Mouse (Mus musculus) stomach, postnatal 0 days (tissue): ENCODE results near the gene Sap30l.

Experiments
- CTCF ChIP-seq: IDR thresholded peaks from 2 replicates; pipeline ENCODE4 v1.5.1; 2016; ENCODE audit warnings: antibody characterized with exemption, low read depth, mild to moderate bottlenecking, moderate library complexity
- EP300 ChIP-seq: optimal IDR thresholded peaks from 2 replicates; pipeline ENCODE3; 2016; ENCODE audit warnings: antibody characterized with exemption

DNA sequence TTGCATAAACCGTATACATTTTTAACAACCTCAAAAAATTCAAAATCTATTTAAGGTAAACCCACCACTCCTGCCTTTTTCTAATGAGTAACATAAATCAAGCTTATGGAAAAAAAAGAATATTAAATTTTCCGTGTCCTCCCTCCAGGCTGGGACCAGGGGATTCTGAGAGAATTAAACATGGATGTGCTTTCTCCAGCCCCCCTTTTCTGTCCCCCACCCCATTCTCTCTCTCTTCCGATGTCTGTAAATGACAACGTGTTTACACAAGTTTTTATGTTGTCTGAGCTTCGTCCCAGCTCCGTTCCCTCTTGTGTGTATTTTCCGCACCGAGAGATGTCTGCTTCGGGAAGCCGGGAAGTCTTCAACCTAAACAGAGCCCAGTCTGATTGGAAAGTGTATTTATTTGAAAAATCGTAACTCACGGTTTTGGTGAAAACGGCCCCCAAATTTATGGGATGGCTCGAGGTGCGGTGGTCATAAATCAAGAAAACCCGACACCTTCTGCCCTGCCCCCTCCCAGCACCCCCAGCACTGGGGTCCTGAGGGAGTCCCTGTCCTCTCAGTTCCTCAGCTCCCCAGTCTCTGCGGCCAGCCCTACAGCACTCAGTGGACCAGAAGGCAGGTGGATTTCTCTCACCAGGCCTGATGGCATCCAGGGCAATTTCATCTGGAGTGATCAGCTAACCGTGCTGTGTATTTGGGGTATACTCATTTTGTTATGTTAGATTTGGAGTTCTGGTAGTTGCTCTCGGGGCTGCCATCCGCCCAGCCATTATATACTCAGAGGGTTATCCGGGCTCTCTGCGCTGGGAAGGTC, 36.6 kb downstream of the Sap30l start:
- no peak for TF ChIP-seq EP300
- no peak for TF ChIP-seq CTCF
